Mouse (Mus musculus): ENCODE data around the gene Dusp14.

Gene Dusp14

DNA sequence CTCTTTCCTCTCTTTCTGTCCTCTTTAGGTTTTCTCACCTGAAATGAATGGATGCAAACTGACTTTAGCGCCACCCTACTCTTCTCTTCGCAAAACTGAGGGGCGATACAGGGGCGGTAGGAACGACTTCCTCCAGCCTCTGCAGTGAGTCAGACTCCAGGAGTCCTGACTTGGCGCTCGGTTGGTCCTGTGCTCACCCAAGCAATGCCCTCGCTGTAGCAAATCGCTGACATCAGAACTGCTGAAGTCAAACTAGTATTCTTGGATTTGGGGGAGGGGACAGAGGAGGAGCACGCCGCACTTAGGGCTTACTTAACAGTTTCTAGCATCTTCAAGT is at the start of gene Dusp14:
TSS of gene Dusp14 (minus strand) at position 228 of the 337 bp plus-strand sequence.
- no peak for DNase-seq (ENCODE audit: low spot score in 2 of 2)

DNA sequence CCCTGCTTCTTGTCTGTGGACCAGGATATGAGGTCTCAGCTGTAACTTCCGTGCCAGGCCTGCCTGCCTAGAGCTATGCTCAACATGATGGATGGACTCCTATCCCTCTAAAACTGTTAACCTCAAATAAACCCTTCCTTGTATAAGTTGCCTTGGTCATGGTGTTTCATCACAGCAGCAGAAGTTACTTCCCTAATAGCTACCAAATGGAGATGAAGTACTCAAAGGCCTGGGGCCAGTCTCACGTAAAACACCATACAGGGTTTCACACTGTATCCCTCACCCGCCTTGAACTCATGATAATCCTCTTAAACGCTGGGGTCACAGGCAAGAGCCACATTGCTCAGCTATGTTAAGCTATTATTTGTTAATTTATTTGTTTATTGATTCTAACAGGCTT is 48.4 kb upstream of the Dusp14 start:
- DNase-seq (ENCODE audit: low spot score in 2 of 2), result no peak

- no peak for DNase-seq (ENCODE audit: low spot score in 2 of 2)
Observed at GRCm38 (mm10) chr11:84116221-84116620, 47.2 kb upstream of the Dusp14 start.

DNA sequence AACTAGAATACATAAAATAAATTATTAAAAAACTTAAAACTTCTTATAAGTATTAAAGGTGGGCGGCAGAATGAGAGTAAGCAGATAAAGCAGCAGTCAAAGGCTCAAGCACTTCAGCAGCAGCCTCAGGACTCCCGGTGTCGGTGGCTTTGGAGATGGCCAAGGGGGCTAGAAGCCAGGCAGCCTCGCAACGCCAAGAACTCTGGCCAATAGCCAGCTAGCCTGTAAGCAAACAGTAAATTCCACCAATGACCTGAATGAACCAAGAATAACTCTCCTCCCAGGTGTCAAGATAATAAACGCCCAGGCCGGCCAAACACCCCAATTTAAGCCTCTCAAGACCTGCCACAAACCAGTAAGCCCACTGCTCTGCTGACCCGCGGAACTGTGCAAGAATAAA is 46.6 kb upstream of the Dusp14 start:
- no peak for DNase-seq (ENCODE audit: low spot score in 2 of 2)

GRCm38 (mm10) chr11:84113623-84114022 is 44.6 kb upstream of the Dusp14 start:
- no peak for DNase-seq (ENCODE audit: low spot score in 2 of 2)

DNA sequence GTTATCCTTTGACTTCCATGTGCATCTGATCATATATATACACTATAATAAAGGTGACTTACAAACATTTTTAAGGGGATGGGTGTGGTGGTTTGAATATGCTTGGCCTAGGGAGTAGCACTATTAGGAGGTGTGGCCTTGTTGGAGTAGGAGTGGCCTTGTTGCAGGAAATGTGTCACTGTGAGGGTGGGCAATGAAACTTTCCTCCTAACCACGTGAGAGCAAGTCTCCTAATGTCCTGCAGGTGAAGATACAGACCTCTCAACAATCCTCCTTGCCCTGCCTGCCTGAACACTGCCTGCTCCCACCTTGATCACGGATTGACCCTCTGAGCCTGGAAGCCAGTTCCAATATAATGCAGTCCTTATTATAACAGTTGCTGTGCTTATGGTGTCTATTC is 38.1 kb upstream of the Dusp14 start:
- DNase-seq (ENCODE audit: low spot score in 2 of 2), result no peak

- no peak for DNase-seq (ENCODE audit: low spot score in 2 of 2)
Observed at GRCm38 (mm10) chr11:84104036-84104435, 35.0 kb upstream of the Dusp14 start.

- no peak for DNase-seq (ENCODE audit: low spot score in 2 of 2)
Observed at GRCm38 (mm10) chr11:84101182-84101581, 32.1 kb upstream of the Dusp14 start.

- DNase-seq (ENCODE audit: low spot score in 2 of 2), result no peak
Observed at GRCm38 (mm10) chr11:84097251-84097998, 28.4 kb upstream of the Dusp14 start.

GRCm38 (mm10) chr11:84095084-84095483 is 26.0 kb upstream of the Dusp14 start:
- no peak for DNase-seq (ENCODE audit: low spot score in 2 of 2)

DNA sequence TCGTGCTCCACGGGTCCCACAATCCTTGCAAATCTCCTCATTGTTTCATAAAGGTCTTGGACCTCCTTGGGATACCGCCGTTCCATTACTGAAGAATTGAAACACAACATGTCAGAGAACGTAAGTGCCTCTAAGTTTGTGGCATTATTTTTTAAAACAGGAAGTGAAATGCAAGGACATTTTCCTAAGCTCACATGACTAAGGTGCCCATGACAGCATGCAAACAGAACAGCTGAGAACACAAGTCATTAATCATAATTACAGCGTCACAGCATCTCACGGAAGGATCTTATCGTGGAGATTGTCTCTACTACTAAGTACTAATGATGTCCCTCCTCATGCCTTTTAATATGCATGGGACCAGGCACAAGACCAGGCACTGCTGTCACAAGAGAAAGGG is 21.5 kb upstream of the Dusp14 start:
- DNase-seq (ENCODE audit: low spot score in 2 of 2), result no peak

GRCm38 (mm10) chr11:84081901-84082300 is 12.8 kb upstream of the Dusp14 start:
- DNase-seq (ENCODE audit: low spot score in 2 of 2), result no peak

DNA sequence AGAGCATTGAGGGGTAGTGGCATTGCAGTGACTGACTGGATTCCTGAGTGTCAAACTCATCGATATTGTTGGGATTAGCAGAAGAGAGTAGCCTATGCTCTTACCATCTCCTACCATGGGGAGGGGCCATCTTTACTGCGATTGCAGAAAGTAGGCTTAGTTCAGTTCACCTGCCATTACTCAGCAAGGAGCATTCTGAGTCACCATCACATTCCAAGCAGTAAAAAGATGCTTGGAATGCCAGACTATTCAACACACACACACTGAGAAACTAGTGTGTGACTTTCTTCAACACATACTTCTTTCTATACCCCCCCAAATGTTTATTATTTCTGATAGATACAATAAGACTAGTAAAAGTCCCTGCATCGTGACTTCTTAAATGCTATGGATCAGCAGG is 11.3 kb upstream of the Dusp14 start:
- DNase-seq (ENCODE audit: low spot score in 2 of 2), result no peak

GRCm38 (mm10) chr11:84079887-84080286 is 10.8 kb upstream of the Dusp14 start:
- no peak for DNase-seq (ENCODE audit: low spot score in 2 of 2)

- no peak for DNase-seq (ENCODE audit: low spot score in 2 of 2)
Observed at GRCm38 (mm10) chr11:84079361-84079760, 10.3 kb upstream of the Dusp14 start.

GRCm38 (mm10) chr11:84078601-84079000 is 9.5 kb upstream of the Dusp14 start:
- DNase-seq (ENCODE audit: low spot score in 2 of 2), result no peak

DNA sequence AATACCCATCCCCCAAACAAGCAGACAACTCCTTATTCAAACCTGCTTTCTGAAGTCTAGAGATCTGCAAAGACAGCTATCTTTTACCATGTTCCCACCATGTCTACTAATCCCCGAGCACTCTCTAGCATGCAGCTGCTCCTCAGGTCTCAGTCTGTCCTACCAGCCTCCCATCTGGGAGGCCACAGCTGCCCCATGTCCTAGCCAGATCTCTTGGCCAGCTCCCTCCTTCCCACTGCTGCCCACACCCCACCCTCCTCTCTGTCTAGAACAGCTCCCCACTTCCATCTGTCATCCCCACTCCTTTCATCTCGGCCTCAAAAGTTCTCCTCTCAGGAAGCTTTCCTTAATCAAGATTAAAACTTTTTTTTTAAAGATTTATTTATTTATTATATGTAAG is 7.9 kb upstream of the Dusp14 start:
- DNase-seq (ENCODE audit: low spot score in 2 of 2), result no peak

- no peak for DNase-seq (ENCODE audit: low spot score in 2 of 2)
Observed at GRCm38 (mm10) chr11:84073816-84074764, 5.0 kb upstream of the Dusp14 start.

GRCm38 (mm10) chr11:84072904-84073651 is 4.0 kb upstream of the Dusp14 start:
- no peak for DNase-seq (ENCODE audit: low spot score in 2 of 2)

- DNase-seq (ENCODE audit: low spot score in 2 of 2), result peak; percentile 10 to 38
Observed at GRCm38 (mm10) chr11:84068191-84069033, 649 bp downstream of the Dusp14 start.

GRCm38 (mm10) chr11:84067720-84068190 is 1.3 kb downstream of the Dusp14 start:
- peak in 1 of 2 experiments; percentile 23 for DNase-seq (ENCODE audit: low spot score in 2 of 2)

Measured in spleen, postnatal 10 days (tissue).